Mouse (Mus musculus): ENCODE results near the gene Tnpo1. TPM values are rescaled to one million over a fixed set of nuclear protein-coding genes. Genes with fewer than 3 reads are reported as not detected.

The Tnpo1 gene
- total and polyA plus RNA-seq, 2 experiments = 10.7 to 56.1 TPM

- H3K9ac ChIP-seq (ENCODE audit: low read depth, low read length) = no peak overlapping the region
- H3K27ac ChIP-seq (replicated peaks; ENCODE audit: insufficient read depth, low read depth, low read length) = no peak overlapping the region
- peaks cover 13% of the 10 kb centered on the region for H3K4me1 ChIP-seq (ENCODE audit: control insufficient read depth, insufficient read depth, low read length)
- no peak overlapping the region for H3K4me3 ChIP-seq (ENCODE audit: insufficient read depth, low read depth, low read length)
- TF ChIP-seq POLR2A (IDR thresholded peaks at IDR 0.05; ENCODE audit: extremely low read depth, insufficient read depth, low read length) = no peak
- no peak for TF ChIP-seq CTCF (IDR thresholded peaks at IDR 0.05; ENCODE audit: low read depth, low read length)
- peaks cover 14% of the 10 kb centered on the region; the same call in 1 of the 2 replicates for H3K79me2 ChIP-seq (ENCODE audit: control insufficient read depth, insufficient read depth, low read length)
- 19% methylated on average over 1 of the region's 1 CpGs for WGBS
- peak; percentile 56 for DNase-seq (ENCODE audit: extremely low read depth, low read depth, low spot score)
- no peaks in the 10 kb centered on the region for H3K27me3 ChIP-seq (ENCODE audit: control insufficient read depth, insufficient read depth, low read length)
- H3K36me3 ChIP-seq (ENCODE audit: control insufficient read depth, insufficient read depth, low read length) = peaks cover 10% of the 10 kb centered on the region
These were observed 117.1 kb downstream of the Tnpo1 start for GRCm38 (mm10) chr13:98809087-98809486.

- TF ChIP-seq CTCF (IDR thresholded peaks at IDR 0.05; ENCODE audit: low read depth, low read length) = no peak
- TF ChIP-seq POLR2A (IDR thresholded peaks at IDR 0.05; ENCODE audit: extremely low read depth, insufficient read depth, low read length) = no peak
- H3K79me2 ChIP-seq (ENCODE audit: control insufficient read depth, insufficient read depth, low read length) = peaks cover 21% of the 10 kb centered on the region
- H3K27me3 ChIP-seq (ENCODE audit: control insufficient read depth, insufficient read depth, low read length) = no peaks in the 10 kb centered on the region
- WGBS = 83% methylated on average over 1 of the region's 1 CpGs
- no peak overlapping the region for H3K4me3 ChIP-seq (ENCODE audit: insufficient read depth, low read depth, low read length)
- 0 out of 2 replicates have a peak overlapping the region, but pooled peaks have one; percentile 52 for H3K27ac ChIP-seq (replicated peaks; ENCODE audit: insufficient read depth, low read depth, low read length)
- no peak overlapping the region for H3K9ac ChIP-seq (ENCODE audit: low read depth, low read length)
- peaks cover 39% of the 10 kb centered on the region for H3K36me3 ChIP-seq (ENCODE audit: control insufficient read depth, insufficient read depth, low read length)
- H3K4me1 ChIP-seq (ENCODE audit: control insufficient read depth, insufficient read depth, low read length) = peaks cover 6% of the 10 kb centered on the region; the same call in 1 of the 2 replicates
- DNase-seq (ENCODE audit: extremely low read depth, low read depth, low spot score) = no peak
These were observed 121.7 kb downstream of the Tnpo1 start for GRCm38 (mm10) chr13:98804480-98804879.

- H3K4me1 ChIP-seq (ENCODE audit: control insufficient read depth, insufficient read depth, low read length) = peaks cover 6% of the 10 kb centered on the region; the same call in 1 of the 2 replicates
- peaks cover 24% of the 10 kb centered on the region for H3K79me2 ChIP-seq (ENCODE audit: control insufficient read depth, insufficient read depth, low read length)
- H3K9ac ChIP-seq (ENCODE audit: low read depth, low read length) = no peak overlapping the region
- WGBS = 76% methylated on average over 4 of the region's 4 CpGs
- no peak overlapping the region for H3K4me3 ChIP-seq (ENCODE audit: insufficient read depth, low read depth, low read length)
- peaks cover 47% of the 10 kb centered on the region for H3K36me3 ChIP-seq (ENCODE audit: control insufficient read depth, insufficient read depth, low read length)
- H3K27me3 ChIP-seq (ENCODE audit: control insufficient read depth, insufficient read depth, low read length) = no peaks in the 10 kb centered on the region
- no peak for TF ChIP-seq POLR2A (IDR thresholded peaks at IDR 0.05; ENCODE audit: extremely low read depth, insufficient read depth, low read length)
- TF ChIP-seq CTCF (IDR thresholded peaks at IDR 0.05; ENCODE audit: low read depth, low read length) = no peak
- DNase-seq (ENCODE audit: extremely low read depth, low read depth, low spot score) = no peak
- no peak overlapping the region; the same call in 1 of the 2 replicates for H3K27ac ChIP-seq (replicated peaks; ENCODE audit: insufficient read depth, low read depth, low read length)
These were observed 122.5 kb downstream of the Tnpo1 start for GRCm38 (mm10) chr13:98803699-98804098.

- Histone ChIP-seq H3K27ac (replicated peaks; ENCODE audit: insufficient read depth, low read depth, low read length) (peak overlapping the region; percentile 6; the same call in 1 of the 2 replicates), H3K79me2 (ENCODE audit: control insufficient read depth, insufficient read depth, low read length) (peaks cover 25% of the 10 kb centered on the region), H3K9ac (ENCODE audit: low read depth, low read length) (no peak overlapping the region), H3K4me3 (ENCODE audit: insufficient read depth, low read depth, low read length) (no peak overlapping the region), H3K4me1 (ENCODE audit: control insufficient read depth, insufficient read depth, low read length) (peaks cover 6% of the 10 kb centered on the region; the same call in 1 of the 2 replicates), H3K27me3 (ENCODE audit: control insufficient read depth, insufficient read depth, low read length) (no peaks in the 10 kb centered on the region), H3K36me3 (ENCODE audit: control insufficient read depth, insufficient read depth, low read length) (peaks cover 52% of the 10 kb centered on the region)
- no peak for DNase-seq (ENCODE audit: extremely low read depth, low read depth, low spot score)
- WGBS = 71% methylated on average over 3 of the region's 3 CpGs
- TF ChIP-seq CTCF (IDR thresholded peaks at IDR 0.05; ENCODE audit: low read depth, low read length) (no peak), POLR2A (IDR thresholded peaks at IDR 0.05; ENCODE audit: extremely low read depth, insufficient read depth, low read length) (no peak)
These were observed 123.2 kb downstream of the Tnpo1 start for GRCm38 (mm10) chr13:98802957-98803356.

- peaks cover 16% of the 10 kb centered on the region for H3K79me2 ChIP-seq (ENCODE audit: control insufficient read depth, insufficient read depth, low read length)
- peak; percentile 68 for DNase-seq (ENCODE audit: extremely low read depth, low read depth, low spot score)
- H3K4me3 ChIP-seq (ENCODE audit: insufficient read depth, low read depth, low read length) = no peak overlapping the region
- no peaks in the 10 kb centered on the region for H3K27me3 ChIP-seq (ENCODE audit: control insufficient read depth, insufficient read depth, low read length)
- WGBS = 81% methylated on average over 3 of the region's 3 CpGs
- TF ChIP-seq CTCF (IDR thresholded peaks at IDR 0.05; ENCODE audit: low read depth, low read length) = no peak
- no peak for TF ChIP-seq POLR2A (IDR thresholded peaks at IDR 0.05; ENCODE audit: extremely low read depth, insufficient read depth, low read length)
- H3K4me1 ChIP-seq (ENCODE audit: control insufficient read depth, insufficient read depth, low read length) = peaks cover 3% of the 10 kb centered on the region; the same call in 1 of the 2 replicates
- no peak overlapping the region for H3K9ac ChIP-seq (ENCODE audit: low read depth, low read length)
- no peak overlapping the region for H3K27ac ChIP-seq (replicated peaks; ENCODE audit: insufficient read depth, low read depth, low read length)
- H3K36me3 ChIP-seq (ENCODE audit: control insufficient read depth, insufficient read depth, low read length) = peaks cover 31% of the 10 kb centered on the region
These were observed 130.7 kb downstream of the Tnpo1 start for GRCm38 (mm10) chr13:98795511-98795910.

- Histone ChIP-seq H3K79me2 (ENCODE audit: control insufficient read depth, insufficient read depth, low read length) (peaks cover 3% of the 10 kb centered on the region; the same call in 1 of the 2 replicates), H3K27ac (replicated peaks; ENCODE audit: insufficient read depth, low read depth, low read length) (no peak overlapping the region), H3K27me3 (ENCODE audit: control insufficient read depth, insufficient read depth, low read length) (no peaks in the 10 kb centered on the region), H3K36me3 (ENCODE audit: control insufficient read depth, insufficient read depth, low read length) (peaks cover 12% of the 10 kb centered on the region), H3K4me3 (ENCODE audit: insufficient read depth, low read depth, low read length) (no peak overlapping the region), H3K9ac (ENCODE audit: low read depth, low read length) (no peak overlapping the region), H3K4me1 (ENCODE audit: control insufficient read depth, insufficient read depth, low read length) (peaks cover 3% of the 10 kb centered on the region; the same call in 1 of the 2 replicates)
- TF ChIP-seq POLR2A (IDR thresholded peaks at IDR 0.05; ENCODE audit: extremely low read depth, insufficient read depth, low read length) = no peak
- no peak for TF ChIP-seq CTCF (IDR thresholded peaks at IDR 0.05; ENCODE audit: low read depth, low read length)
- 95% methylated on average over 1 of the region's 1 CpGs for WGBS
- DNase-seq (ENCODE audit: extremely low read depth, low read depth, low spot score) = no peak
These were observed 133.3 kb downstream of the Tnpo1 start for GRCm38 (mm10) chr13:98792864-98793263.

All from liver, adult 2 months (tissue).